Mouse (Mus musculus): ENCODE measurements around the gene Agbl3. TPM values are rescaled to one million over a fixed set of nuclear protein-coding genes. Genes with fewer than 3 reads are reported as not detected.

Gene Agbl3
- polyA plus RNA-seq, 2 experiments from 2014 or later: 2.2 to 3.4 TPM

- no peak for ATAC-seq
Measured at GRCm38 (mm10) chr6:34874101-34874921, 94.1 kb downstream of the Agbl3 start.

DNA sequence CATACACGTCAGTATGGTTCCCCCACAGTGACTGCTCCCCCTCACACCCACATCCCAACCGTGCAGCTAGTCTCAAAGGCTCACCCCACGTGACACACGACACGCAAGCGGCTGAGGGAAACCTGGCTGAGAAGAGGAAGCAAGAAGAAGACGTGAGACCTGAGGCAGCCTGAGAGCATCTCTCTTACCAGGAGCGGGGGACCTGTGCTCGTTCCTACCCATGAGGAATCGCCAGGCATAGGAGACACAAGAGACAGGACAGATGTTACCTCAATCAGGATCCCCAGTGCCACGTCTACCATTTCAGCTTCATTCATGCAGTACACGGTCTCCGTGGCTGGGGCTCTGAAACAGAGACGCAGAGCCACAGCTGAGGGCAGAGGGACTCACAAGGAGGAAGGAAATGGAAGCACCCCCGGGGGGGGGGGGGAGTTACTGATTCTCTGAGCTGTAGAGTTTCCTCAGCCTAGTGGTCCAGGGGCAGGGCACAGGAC, 95.1 kb downstream of the Agbl3 start:
- peak; percentile 13 for ATAC-seq

DNA sequence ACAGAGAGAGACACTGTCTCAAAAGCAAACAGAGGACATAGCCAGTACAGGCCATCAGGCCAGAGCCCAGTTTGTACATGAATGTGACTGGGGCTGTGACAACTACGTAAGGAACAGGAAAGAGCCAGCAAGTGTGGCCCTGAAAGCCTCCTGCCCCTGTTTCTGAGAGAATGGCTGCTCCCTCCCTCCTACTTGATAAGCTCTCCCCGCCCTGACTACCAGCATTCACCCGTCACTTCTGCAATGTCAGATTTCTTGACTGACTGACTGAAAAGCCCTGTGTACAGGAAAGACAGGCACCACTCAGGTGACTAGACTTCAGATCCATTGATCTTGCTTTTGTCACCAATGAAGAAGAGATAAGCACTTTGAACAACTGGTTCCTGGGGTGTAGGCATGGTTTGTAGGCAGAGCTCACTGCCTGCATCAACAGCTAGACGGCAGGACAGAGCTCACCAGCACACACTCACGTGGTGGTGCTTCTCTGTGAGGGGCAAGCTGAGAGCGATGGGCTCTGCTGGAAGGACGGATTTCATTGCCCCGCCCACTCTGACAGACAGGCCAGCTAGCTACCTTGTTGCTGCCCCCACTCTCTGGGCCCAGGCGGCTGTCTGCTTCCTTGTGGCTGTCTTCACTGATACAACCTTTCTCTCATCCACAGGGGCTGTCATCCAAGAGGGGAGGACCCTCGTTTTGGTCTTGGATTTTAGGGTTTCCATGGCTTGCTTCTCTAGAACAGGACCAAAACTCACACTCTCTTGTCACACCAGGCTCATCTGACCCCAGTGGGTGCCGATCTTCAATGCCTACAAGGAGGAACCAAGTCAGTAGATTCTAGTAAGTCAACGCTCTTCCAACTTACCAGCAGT, 96.0 kb downstream of the Agbl3 start:
- ATAC-seq: no peak

DNA sequence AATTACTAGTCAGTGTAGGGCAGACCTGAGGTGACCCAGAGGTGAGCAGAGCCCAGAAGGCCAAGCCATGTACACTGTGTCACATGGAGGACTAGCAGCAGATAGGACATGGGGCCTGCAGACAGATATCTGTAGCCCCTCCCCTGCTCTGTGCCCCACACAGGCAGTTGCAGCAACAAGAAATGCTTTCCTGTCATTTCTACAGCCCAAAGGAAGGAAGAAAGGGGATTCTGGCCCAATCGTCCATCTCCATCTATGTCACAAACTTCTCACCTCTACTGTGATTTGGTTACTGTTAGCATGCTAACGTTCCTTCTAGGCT, 96.6 kb downstream of the Agbl3 start:
- no peak for ATAC-seq

- ATAC-seq: peak; percentile 90
Measured at GRCm38 (mm10) chr6:34877509-34878321, 97.5 kb downstream of the Agbl3 start, which contains the start of gene Cyren. Cyren (minus strand) TSS chr6:34878060.

DNA sequence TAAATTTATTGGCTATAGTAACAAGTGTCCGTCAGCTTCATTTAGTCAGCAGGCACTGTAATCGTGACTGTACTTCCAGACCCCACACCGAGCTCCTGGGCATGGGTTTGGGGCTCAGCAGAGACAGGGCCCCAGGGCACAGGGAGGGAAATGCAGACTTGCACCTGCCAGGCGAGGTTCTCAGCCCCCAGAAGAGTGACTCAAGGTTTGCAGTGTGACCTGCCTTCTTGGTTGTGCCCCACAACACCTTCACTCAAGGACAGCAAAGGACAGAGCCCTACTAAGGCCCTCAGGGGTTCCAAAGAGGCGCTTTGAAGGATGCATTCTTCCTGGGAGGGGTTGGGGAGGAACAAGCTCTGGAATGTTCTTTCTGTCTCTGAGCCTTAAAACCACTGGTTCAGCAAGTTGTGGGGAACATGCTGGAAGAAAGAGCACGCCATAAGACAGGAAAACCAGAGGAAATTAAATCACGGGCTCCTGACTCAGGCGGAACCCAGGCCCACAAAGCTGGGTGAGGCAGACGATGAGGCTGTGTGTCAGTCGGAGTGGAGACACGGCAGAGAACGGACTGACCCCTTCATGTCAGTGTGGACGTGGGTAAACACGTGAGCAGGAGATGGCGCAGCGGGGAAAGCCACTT, 99.0 kb downstream of the Agbl3 start:
- no peak for ATAC-seq

DNA sequence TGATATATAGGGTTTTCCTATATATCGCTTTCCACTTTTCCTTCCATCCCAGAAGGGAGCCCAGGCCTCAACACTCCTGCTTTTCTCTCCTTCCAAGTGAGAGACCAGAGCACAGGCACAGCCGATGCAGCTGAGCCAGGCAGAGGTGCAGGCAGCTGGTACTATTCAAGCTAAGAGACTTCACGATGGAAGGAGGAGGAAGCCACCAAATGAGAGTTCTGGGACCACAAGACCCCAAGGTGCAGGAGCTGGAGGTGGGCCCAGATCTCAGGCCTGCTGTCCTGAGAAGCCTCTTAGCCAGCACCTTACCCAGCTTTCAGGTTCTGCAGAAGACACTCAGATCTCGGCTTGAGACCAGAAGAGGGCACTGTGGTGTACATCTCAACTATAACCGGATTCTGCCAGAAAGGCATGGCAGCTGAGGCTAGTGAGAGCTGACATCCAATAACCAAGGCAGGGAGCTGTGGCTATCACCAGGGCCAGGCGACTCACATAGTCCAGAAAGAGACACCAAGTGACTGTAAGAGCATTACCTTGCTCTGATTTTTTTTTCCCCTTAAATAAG, 99.8 kb downstream of the Agbl3 start:
- peak; percentile 12 for ATAC-seq

- no peak for ATAC-seq
Measured at GRCm38 (mm10) chr6:34884724-34885123, 104.5 kb downstream of the Agbl3 start.

- no peak for ATAC-seq
Measured at GRCm38 (mm10) chr6:34887131-34887850, 107.1 kb downstream of the Agbl3 start.

DNA sequence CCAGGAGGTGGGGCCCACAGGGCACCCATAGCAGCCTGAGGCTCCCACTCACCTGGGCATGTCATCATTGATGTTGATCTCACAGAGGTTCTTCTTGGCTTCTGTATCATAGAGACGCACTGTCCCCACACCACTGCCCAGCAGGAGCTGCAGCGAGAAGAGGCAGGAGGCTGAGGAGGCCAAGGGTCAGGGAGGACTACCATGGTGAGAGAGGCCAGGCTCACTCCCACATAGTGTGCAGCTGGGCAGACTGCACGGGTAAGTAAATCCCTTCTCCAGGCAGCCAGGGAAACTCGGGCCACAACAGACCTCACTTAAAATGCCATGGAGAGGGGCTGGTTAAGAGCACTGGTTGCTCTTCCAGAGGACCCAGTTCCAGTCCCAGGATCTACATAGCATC, 109.0 kb downstream of the Agbl3 start:
- no peak for ATAC-seq

DNA sequence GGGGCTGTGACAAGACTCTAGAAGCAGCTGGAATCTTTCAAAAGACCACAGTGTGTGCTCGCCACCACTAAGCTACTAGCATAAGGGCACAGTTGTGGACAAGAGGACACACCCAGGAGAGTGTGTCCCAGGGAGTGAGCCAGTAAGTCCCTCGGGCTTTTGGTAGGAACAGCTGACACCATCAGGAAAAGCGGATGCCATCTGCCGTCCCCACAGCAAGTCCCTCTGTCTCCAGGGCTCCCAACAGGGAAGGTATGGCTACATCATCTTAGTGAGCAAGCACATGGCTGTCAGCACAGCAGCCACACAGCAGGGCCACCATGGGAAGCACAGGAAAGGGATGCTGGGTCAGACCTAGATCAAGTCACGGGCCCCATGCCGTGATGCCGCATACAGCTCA, 115.3 kb downstream of the Agbl3 start:
- no peak for ATAC-seq

- no peak for ATAC-seq
Measured at GRCm38 (mm10) chr6:34896168-34896780, 116.0 kb downstream of the Agbl3 start.

DNA sequence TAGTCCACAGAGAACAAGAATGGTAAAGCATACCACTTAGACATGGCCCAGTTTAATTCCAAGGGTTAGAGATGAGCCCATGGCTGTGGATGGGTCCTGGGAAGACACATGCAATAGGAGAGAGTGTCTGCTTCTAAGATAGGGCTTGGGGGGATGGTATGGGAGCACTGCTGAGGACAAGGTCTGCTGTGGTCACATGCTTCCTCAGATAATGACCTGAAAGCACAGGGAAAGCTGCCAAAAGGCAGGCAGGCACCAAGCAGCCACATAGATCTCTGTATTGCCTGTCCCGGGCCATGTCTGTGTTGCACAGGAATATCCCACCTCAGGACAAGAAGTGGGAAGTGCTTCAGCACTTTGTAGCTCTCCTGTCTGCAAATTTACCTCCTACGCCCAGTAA, 118.9 kb downstream of the Agbl3 start:
- ATAC-seq: no peak

DNA sequence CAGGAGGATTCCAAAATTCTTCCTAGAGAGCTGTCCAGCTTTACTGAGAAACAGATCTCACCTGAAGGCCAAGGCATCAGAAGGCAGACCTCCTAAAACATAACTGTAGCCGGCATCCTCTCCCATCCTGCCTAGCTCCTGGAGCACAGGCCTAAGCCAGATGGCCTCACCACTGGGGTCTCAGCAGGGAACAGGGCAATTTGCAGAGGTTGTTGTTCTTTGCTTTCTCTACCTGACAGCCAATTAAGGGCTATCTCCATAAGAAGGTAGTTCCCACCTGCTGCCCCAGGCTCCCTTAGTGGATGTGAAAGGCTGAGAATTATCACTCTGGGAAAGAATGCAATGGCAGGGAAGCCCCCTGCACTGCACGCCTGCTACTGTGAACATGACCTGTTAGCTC, 120.8 kb downstream of the Agbl3 start:
- ATAC-seq: no peak

GRCm38 (mm10) chr6:34901911-34902444, 121.7 kb downstream of the Agbl3 start:
- ATAC-seq: peak; percentile 70

- peak; percentile 50 for ATAC-seq
Measured at GRCm38 (mm10) chr6:34902578-34902977, 122.3 kb downstream of the Agbl3 start.

DNA sequence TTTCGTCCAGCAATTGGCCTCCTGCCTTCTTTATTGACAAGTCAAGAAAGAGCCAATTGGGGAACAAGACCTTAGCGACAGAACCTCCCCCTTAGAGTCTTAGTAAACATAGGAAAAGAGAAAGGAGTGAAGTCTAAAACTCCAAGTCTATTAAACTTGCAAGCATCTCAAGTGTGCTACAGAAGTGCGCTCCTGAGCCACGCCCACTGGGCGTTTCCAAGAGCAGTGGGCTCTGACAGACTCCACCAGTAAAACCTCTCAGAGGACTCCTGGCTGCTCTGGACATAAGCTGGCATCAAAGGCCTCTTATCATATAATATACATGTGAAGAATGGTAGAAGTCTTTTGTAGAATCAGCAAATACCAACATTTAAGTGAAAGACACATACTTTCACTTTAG, 123.2 kb downstream of the Agbl3 start:
- ATAC-seq: no peak

DNA sequence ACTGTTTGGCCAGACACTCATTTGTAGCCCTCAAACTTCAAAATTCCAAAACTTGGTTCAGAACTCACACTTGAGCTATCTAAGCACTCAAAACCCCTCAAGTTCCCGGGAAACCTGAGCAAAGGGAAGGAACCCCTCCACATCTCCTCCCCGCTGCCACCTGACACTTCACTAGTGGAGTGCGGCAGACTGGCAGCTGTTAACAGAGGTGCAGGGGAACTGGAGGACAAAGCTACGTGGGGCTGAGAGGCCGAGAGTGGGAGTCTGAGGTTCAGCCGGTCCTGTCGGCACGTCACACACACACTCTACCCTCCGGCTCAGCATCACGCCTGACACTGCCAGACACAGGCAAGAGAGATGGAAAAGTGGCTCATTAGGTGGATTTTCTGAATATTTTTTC, 123.6 kb downstream of the Agbl3 start:
- ATAC-seq: no peak

DNA sequence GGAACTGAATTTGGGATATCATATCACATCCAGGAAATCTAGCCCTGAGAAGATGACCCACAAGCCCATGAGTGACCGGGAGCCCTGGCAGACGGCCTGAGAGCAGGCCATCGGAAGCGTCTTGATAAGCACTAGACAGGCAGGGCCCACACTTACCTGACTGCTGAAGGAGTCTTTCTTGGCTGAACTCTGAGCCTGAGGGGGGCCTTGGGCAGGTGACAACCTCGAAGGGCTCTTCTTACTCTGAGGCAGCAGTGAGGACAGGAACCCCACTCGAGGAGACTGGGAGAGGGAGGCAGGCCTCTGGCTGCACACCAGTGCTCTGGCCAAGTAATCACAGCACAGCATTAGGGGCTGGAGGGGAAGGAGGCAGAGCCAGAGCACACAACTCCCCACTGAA, 124.1 kb downstream of the Agbl3 start:
- ATAC-seq: no peak

DNA sequence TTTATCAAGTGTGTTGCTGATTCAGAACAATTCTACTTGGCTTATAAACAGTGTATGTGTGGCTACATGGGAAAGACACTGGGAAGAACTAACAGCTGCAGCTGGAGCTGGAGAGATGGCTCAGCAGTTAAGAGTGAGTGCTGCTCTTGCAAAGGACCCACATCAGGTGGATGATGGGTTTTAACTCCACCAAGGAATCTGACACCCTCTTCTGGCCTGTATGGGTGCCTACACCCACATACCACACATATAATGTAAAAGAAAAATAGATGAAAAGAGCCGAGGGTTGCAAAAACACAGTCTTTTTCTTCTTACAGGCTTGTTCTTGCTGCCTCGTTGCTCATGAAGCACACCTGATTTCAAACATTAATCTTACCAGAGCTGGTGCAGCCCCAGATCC, 125.9 kb downstream of the Agbl3 start:
- ATAC-seq: no peak

DNA sequence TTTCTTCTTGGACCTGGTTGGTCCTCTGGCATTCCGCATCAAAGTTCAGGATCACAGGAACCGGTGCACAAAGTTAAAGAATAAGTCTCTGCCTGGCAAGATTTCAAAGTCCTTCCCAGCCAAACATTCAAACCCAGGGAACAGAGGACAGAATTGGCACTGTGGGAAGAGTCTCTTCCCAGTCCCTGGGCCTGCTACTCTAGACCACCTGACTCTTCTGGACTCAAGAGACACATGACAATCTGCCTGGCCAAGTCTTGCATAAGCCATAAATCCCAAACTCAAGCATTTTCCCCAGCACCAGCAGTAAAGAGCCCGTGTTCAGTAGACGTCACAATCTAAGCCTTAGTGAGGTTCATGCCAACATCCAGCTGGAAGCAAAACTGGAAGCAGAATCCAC, 126.4 kb downstream of the Agbl3 start:
- ATAC-seq: no peak
